Mouse (Mus musculus) kidney, adult 9 months (tissue): ENCODE measurements at regions not wholly inside any gene's neighbourhood (a gene's known extent, or its start where the extent isn't known, plus 50 kb on each side); places are given as distances from the start of the nearest gene placed in this dataset.

ENCODE experiments used
- DNase-seq: peaks from one replicate; pipeline ENCODE4 v3.0.0; 2022

GRCm38 (mm10) chr16:76694913-76695312, 318.6 kb upstream of the Usp25 start:
- DNase-seq, result no peak

DNA sequence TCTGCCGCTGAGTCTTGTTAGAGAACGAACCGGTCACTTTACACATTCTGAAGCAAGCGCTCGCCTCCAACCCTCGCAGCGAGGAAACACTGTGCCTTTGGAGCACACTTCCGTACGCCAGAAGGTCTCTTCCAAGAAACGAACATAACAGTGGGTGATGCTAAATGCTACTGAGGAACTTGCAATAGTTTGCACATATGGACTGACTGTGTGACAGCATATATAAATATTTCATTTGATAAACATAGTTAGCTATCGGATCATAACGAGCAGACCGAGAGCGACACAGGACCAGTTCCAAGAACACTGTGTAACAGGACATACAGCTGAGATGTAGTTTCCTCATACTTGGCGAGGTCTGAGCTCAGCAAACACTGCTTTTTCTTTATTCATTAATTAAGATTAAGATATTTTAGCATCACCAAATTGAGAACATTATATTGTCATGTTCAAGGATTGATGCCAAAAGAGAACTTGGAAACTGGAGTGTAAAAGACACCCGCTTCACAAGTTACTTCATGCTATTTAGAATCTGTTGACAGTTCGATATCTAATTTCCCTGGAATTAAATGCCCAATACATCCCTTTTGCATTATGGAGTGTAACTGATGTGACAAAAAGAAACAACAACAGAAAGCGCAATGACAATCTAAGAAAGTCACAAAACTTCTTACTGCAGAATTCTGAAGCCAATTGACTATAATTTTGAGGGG, 314.3 kb upstream of the Nrip1 start:
- no peak for DNase-seq

DNA sequence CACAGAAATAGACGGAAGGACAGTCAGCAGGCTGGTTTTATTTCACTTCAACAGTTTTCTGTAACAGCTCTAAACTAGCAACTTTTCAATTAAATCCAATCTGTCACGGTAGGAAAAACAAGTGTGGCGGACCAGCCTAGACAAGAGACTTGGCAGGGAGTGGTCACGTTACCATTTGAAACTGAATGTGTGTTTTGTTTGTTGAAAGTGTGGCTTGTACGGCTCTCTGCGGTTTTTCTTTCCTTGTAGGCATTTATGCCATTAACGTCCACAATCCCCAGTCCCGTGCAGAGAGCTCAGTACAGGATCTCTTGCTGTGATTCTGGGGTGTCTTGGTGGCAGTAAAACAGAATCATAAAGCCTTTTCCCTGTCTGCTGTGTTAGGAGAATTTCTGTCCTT, 311.9 kb upstream of the Nrip1 start:
- DNase-seq, result no peak

DNA sequence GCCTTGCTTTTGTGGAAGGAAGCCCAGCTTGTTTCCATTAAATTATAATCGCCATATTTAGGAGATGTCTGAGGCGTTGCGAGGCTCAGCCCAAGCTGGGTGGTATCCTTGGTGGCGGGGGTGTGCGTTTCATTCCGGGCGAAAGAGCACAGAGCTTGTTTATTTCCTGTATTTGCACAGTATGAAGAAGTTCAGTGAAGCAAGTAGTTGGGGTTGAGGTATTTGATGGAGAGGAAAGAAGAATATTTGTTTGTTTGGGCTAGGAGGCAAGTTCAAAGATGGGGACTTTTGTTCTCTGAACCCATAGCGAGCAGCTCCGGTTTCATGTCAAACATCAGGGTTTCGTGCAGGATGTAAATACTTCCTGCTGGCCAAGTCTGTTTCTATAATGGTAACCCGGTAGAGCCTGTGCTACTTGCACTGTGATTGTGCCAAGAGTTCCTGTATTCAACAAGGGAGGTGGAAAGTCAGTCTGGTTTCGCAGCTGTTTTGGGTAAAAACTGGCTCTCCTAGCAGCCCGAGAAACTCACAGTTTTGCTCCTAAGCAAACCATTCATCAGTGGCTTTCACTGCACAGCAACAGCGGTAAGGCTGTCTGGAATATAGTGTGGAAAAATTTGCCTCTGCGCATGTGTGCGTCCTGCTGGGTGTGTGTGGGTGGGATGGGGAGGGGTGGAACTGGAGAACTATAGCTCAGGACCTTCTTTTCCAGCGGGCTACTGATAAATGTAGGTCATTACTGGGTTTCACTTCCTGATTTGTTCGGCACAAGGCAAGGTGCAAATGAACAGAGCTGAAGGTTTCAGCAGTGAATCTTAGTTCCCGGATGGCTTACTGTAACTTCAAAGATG, 306.7 kb upstream of the Nrip1 start:
- DNase-seq, result peak; percentile 19

DNA sequence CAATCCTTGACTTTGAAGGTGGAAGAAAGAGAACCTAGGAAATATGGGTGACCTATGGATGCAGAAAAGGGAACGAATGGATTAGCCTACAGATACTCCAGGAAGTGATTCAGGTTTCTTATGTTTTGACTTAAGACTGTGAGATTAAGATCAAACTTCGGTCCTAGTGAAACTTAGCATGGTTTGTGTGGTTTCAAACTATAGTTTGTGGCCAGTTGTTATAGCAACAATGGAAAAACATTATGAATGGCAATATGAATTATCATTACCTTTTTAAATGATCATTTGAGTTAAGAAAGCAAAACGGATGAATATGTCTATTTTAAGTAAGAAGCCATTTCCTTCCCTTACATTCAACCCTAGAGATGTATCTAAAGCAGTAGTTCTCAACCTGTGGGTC, 305.3 kb upstream of the Nrip1 start:
- no peak for DNase-seq

DNA sequence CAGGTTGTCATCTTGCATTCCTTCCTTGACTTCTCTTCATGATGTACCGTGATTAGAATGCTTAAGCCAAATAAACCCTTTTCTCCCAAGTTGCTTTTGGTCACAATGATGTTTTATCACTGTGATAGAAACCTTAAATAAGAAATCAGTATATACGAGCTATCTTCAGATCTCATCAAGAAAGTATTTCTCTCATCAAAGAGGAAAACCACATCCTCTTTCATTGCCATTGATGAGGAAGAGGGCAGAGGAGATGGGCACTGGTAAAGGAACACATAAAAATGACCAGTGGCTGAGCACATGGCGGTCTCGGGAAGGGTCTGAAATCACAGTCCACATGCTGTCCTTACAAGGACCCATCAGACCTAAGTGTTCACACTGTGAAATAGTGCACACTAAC, 296.2 kb upstream of the Nrip1 start:
- no peak for DNase-seq

DNA sequence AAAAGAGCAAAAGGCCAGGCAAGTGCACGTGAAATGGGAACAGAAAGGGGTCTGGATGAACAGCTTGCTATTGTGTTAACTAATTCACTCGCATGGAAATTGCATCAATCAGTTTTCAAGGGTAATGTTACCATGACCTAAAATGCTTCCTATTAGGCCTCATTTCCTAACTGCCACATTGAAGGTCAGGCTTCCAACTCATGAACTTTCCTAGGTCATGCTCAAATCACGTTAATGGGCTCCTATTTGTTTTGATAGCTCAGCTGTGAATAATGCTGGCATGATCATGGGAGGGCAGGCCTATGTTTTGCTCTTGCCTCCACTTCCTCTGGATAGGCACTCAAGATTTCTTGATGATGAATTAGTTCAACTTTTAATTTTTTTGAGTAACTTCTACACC, 293.4 kb upstream of the Nrip1 start:
- peak; percentile 24 for DNase-seq

DNA sequence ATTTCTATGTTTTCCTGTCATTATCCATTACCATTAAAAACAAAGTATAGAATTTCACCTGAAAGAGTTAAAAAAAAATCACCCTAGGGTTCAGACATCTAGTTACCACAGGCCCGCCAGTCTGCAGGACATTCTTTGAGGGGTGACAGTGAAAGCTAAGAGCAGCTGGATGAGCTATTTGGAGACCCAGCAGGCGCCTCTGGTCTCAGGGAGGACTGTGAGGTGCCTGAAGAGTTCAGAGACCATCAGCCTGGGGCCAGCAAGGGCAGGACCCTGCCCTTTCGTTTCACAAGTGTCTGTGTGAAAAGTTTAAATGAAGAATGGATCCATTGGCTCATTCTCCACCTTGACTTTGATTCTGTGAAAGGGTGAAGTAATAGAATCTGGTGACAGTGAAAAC, 281.5 kb upstream of the Nrip1 start:
- no peak for DNase-seq

- DNase-seq, result no peak
Measured at GRCm38 (mm10) chr16:76644281-76644680, 270.7 kb upstream of the Nrip1 start.

DNA sequence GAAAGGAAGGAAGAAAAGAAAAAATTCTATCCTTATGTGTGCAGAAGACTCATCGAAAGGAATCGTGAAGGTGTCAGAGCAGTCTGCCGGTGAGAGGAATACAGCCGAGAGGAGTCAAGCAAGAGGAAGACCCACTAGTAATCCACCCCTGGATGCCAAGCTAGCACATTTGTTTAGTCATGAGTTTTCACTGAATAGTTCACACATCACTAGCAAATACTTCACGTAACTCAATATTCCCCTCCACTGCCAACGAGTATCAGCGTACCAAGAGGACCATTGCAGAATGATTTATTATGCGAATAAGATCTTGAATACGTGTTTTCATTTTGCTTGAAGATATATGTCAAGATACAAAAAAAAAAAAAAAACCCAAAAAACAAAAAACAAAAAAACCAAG, 270.2 kb upstream of the Nrip1 start:
- no peak for DNase-seq

DNA sequence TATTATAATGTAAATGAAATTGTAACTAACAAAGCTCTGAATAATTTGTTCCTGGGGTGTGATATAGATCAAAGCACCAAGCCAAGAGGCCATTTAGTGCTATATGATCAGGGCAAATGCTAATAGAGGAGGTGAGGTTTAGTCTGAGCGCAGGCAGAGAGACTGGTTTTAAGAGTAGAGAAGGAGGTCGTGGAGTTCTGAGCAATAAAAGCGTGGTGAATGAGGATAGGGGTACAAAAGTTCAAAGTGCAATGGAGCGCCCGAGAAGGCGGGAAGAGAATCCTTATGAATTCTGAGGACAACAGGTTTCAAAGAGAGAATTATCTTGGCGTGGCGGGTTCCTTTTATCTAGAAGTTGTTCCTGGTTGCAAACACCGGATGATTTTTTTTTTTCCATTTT, 261.5 kb upstream of the Nrip1 start:
- DNase-seq, result no peak

GRCm38 (mm10) chr16:76634196-76634698, 260.6 kb upstream of the Nrip1 start:
- no peak for DNase-seq

DNA sequence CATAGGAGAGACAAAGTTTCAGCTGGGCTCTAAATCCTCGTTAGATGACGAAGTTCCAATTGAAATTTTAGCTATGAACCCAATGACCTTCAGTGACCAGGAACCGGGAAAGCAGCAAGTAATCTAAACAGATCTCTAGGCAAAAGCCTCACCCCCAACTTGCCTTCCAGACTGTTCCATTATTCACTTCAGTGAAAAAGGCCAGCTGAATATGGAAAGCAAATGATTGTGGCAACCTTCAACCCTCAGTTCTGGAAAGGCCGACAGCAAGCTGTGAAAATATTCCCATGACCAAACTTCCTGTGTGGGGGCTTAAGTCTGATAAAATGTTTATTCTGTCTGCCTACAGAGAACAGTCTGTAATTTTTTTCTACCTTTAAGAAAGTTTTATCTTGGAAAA, 252.5 kb upstream of the Nrip1 start:
- DNase-seq, result peak; percentile 41

- no peak for DNase-seq
Measured at GRCm38 (mm10) chr16:76621715-76622114, 248.1 kb upstream of the Nrip1 start.

DNA sequence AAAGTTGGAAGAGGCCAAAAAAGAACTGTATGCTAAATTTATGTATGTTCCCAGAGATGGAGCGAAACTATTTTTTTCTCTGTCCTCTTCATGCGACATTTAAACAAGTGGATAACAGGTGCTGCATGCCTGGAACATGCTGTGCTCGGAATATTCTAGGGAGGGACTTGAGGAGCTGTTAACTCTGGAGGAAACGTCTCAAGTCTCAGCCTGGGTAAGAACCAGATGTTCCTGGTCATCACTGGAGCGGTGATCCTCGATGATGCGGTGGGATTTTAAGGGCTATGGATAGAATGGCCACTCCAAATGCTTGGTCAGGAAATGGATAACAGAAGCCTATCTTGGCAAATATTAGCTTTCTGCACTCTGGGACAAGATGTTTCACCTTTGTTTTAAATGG, 244.7 kb upstream of the Nrip1 start:
- DNase-seq, result no peak

GRCm38 (mm10) chr16:76611061-76611460, 237.4 kb upstream of the Nrip1 start:
- DNase-seq, result no peak

GRCm38 (mm10) chr16:76604914-76605313, 231.3 kb upstream of the Nrip1 start:
- no peak for DNase-seq

DNA sequence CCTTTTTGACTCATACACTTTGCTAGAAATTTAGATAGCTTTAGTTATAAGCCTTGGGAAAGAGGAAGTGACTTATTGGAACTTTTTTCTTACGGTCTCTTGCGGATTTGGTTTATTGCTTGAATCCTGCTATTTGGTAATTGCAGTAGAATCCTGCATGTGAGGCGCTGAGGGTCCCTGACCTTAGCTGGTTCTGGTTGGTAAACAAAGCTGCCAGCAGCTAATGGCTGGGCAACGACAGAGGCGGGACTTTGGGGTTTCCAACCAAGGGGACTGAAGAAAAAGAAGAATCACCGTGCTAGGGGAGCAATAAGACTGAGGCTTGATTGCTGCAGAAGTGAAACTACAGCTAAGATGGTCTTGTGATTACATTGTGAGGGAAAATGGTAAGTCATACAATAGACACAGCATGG, 230.2 kb upstream of the Nrip1 start:
- DNase-seq, result no peak

GRCm38 (mm10) chr16:76603431-76603830, 229.8 kb upstream of the Nrip1 start:
- no peak for DNase-seq

- no peak for DNase-seq
Measured at GRCm38 (mm10) chr16:76600131-76600530, 226.5 kb upstream of the Nrip1 start.

- peak; percentile 45 for DNase-seq
Measured at GRCm38 (mm10) chr16:76591956-76592768, 218.5 kb upstream of the Nrip1 start.

- no peak for DNase-seq
Measured at GRCm38 (mm10) chr16:76589791-76590190, 216.2 kb upstream of the Nrip1 start.

GRCm38 (mm10) chr16:76577206-76577605, 203.6 kb upstream of the Nrip1 start:
- DNase-seq, result no peak
